Mouse (Mus musculus): ENCODE measurements around the gene Prps1l3. TPM values are rescaled to one million over a fixed set of nuclear protein-coding genes. Genes with fewer than 3 reads are reported as not detected.

The Prps1l3 gene
- polyA plus RNA-seq, 1 experiment from 2014 or later = 50.5 TPM

- Histone ChIP-seq H3K27me3 (no peaks in the 10 kb centered on the region), H3K27ac (replicated peaks) (no peak overlapping the region), H3K4me2 (replicated peaks) (no peak overlapping the region), H3K4me1 (no peaks in the 10 kb centered on the region), H3K9me3 (replicated peaks) (no peaks in the 10 kb centered on the region), H3K9ac (no peak overlapping the region), H3K4me3 (replicated peaks) (no peak overlapping the region), H3K36me3 (peaks cover 17% of the 10 kb centered on the region)
- 85% methylated on average over 5 of the region's 5 CpGs for WGBS
- no peak for ATAC-seq (ENCODE audit: insufficient number of reproducible peaks, low FRiP score, low TSS enrichment, low read depth)
Measured at GRCm38 (mm10) chr12:57243671-57244495, 13.7 kb downstream of the Prps1l3 start.

GRCm38 (mm10) chr12:57258572-57258971 lies 28.4 kb downstream of the Prps1l3 start:
- Histone ChIP-seq H3K4me1 (no peaks in the 10 kb centered on the region), H3K27me3 (no peaks in the 10 kb centered on the region), H3K27ac (replicated peaks) (no peak overlapping the region), H3K9me3 (replicated peaks) (no peaks in the 10 kb centered on the region), H3K4me3 (replicated peaks) (no peak overlapping the region), H3K36me3 (no peaks in the 10 kb centered on the region), H3K4me2 (replicated peaks) (no peak overlapping the region), H3K9ac (no peak overlapping the region)
- no peak for ATAC-seq (ENCODE audit: insufficient number of reproducible peaks, low FRiP score, low TSS enrichment, low read depth)
- 55% methylated on average over 2 of the region's 2 CpGs for WGBS

- Histone ChIP-seq H3K36me3 (no peaks in the 10 kb centered on the region), H3K27me3 (no peaks in the 10 kb centered on the region), H3K4me3 (replicated peaks) (no peak overlapping the region), H3K27ac (replicated peaks) (no peak overlapping the region), H3K9me3 (replicated peaks) (no peaks in the 10 kb centered on the region), H3K4me2 (replicated peaks) (no peak overlapping the region), H3K4me1 (no peaks in the 10 kb centered on the region), H3K9ac (no peak overlapping the region)
- no peak for ATAC-seq (ENCODE audit: insufficient number of reproducible peaks, low FRiP score, low TSS enrichment, low read depth)
- WGBS = 28% methylated on average over 1 of the region's 1 CpGs
Measured at GRCm38 (mm10) chr12:57275456-57275855, 45.2 kb downstream of the Prps1l3 start.

GRCm38 (mm10) chr12:57281155-57282114 lies 51.2 kb downstream of the Prps1l3 start:
- Histone ChIP-seq H3K9me3 (replicated peaks) (no peaks in the 10 kb centered on the region), H3K4me1 (no peaks in the 10 kb centered on the region), H3K9ac (no peak overlapping the region), H3K27me3 (no peaks in the 10 kb centered on the region), H3K27ac (replicated peaks) (no peak overlapping the region), H3K36me3 (no peaks in the 10 kb centered on the region), H3K4me2 (replicated peaks) (no peak overlapping the region), H3K4me3 (replicated peaks) (no peak overlapping the region)
- 44% methylated on average over 3 of the region's 3 CpGs for WGBS
- ATAC-seq (ENCODE audit: insufficient number of reproducible peaks, low FRiP score, low TSS enrichment, low read depth) = no peak

DNA sequence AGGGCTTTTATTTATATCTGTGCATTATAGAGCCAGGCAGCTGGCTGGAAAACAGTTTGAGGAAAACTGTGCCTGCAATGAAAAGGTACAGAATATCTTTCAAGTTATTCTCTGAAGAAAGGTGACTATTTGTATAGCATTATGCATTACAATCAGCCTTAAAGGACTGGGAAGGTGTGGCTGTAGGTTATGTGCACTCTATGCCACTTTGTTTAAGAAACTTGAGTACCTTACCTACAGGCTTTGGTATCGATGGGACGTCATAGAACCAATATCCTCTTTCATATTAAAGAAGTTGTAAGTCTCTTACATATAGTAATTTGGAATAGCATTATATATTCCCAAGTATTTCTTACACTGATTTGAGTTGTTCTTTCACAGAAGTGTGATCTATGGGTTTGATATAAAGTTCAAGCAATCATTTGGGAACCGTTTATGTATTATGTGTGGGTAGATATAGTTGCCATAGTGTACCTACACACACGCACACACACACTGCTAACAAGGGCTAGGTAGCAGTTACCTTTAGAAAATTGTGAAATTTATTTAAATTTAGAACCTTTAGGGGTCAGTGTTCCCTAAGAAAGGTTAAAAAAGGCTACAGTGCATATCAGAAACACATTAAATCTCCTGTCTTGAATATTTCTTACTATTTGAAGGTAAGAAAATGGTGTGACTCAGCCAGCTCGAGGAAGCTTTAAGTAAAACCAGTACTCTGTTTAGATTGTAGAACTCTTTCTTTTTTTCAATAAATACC lies 55.3 kb downstream of the Prps1l3 start:
- no peaks in the 10 kb centered on the region for H3K4me1 ChIP-seq
- ATAC-seq (ENCODE audit: insufficient number of reproducible peaks, low FRiP score, low TSS enrichment, low read depth) = no peak
- no peaks in the 10 kb centered on the region for H3K36me3 ChIP-seq
- no peak overlapping the region for H3K4me3 ChIP-seq (replicated peaks)
- WGBS = 74% methylated on average over 5 of the region's 5 CpGs
- no peak overlapping the region for H3K9ac ChIP-seq
- H3K9me3 ChIP-seq (replicated peaks) = no peaks in the 10 kb centered on the region
- no peak overlapping the region for H3K4me2 ChIP-seq (replicated peaks)
- no peak overlapping the region for H3K27ac ChIP-seq (replicated peaks)
- H3K27me3 ChIP-seq = no peaks in the 10 kb centered on the region

Other genes starting within 250 kb of the Prps1l3 start
- 0.56 and 0.84 TPM in 2 replicates for gene Slc25a21, start 32.9 kb upstream of the Prps1l3 start, polyA plus RNA-seq (2015; fragmentation: Nextera tagmentation; extraction: Ambion mirVana)
- gene Mipol1, start within 50 bp of the Prps1l3 start, polyA plus RNA-seq (2015; fragmentation: Nextera tagmentation; extraction: Ambion mirVana) = 8.5 and 10.1 TPM in 2 replicates

All from embryonic facial prominence, embryonic 15.5 days (tissue).